In the genomic region with DNA sequence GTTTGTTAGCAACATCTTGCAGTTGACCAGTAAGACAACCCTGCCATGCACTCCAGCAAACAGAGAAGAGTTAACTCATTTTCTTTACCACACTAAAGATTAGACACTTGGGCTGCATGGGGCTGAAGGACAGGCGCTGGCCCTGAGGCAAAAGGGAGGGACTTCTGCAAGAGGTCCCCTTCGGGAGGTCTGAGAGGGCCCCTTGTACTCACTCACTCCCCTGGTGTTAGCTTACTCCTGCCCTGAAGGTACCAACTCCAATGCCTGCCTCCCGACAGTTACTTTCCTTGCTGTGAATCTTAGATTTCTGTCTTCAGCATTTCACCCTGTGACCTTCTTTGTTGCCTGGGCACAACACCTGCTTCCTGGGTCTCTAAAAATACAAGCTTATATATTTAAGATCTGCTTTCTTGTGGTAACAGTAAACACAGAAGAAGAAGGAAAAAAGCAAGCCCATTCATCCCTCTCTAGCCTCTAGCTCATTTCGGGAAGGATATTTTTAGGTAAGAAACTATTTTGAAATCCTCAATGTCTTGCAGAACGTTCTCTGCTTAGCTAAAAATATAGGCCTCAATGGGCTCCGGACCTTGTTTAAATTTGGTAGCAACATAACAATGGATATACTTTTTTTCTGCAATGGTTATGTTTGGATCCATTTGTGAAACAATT, we compare ENCODE assay signal across 17 mouse cellular contexts. TPM values are rescaled to one million over a fixed set of nuclear protein-coding genes. Genes with fewer than 3 reads are reported as not detected.
A peak's percentile ranks its signal among the peaks of the same experiment; 100 is the strongest.
DNase-seq lines count a peak whose midpoint lies in the region; ATAC-seq and TF ChIP-seq lines count a peak whose summit lies in the region.
"Had no signal": no experiment of that assay in that cellular context is flagged by ENCODE, and none has a peak within 500 bp of the region (broad histone marks: within the 10 kb centered on the region; RNA-seq: fewer than 3 reads in every experiment).

No protein-coding gene starts in this region.

- H3K27me3 ChIP-seq in heart, postnatal 0 days (ENCODE audit: control insufficient read depth, insufficient read depth, low read length), result no peaks in the 10 kb centered on the region
- H3K27me3 ChIP-seq in limb, embryonic 15.5 days, result no peaks in the 10 kb centered on the region
- no peaks in the 10 kb centered on the region for H3K27me3 ChIP-seq in limb, embryonic 10.5 days (ENCODE audit: low read depth, poor library complexity, severe bottlenecking)

- no peak for TF ChIP-seq EP300 in heart, postnatal 0 days (IDR thresholded peaks at IDR 0.05; ENCODE audit: low read depth)

- H3K9ac ChIP-seq in heart, postnatal 0 days (replicated peaks; ENCODE audit: low read depth, low read length), result no peak overlapping the region
- no peak overlapping the region for H3K9ac ChIP-seq in limb, embryonic 15.5 days

- peaks cover 28% of the 10 kb centered on the region for H3K36me3 ChIP-seq in heart, postnatal 0 days (replicated peaks; ENCODE audit: control insufficient read depth, insufficient read depth, low read length)
- H3K36me3 ChIP-seq in limb, embryonic 15.5 days, result peaks cover 40% of the 10 kb centered on the region
- peaks cover 28% of the 10 kb centered on the region for H3K36me3 ChIP-seq in limb, embryonic 10.5 days

- DNase-seq in heart, postnatal 0 days (ENCODE audit: low spot score), result no peak
- DNase-seq in heart, adult 9 months (ENCODE audit: low spot score in 2 of 2), result no peak
- DNase-seq in limb, embryonic 10.5 days (ENCODE audit: low spot score), result no peak
- no peak for DNase-seq in testis, postnatal 14 days (ENCODE audit: low spot score)
- DNase-seq: adrenal gland, postnatal 10 days; B cell, adult 2 months; cerebellum, adult 9-11 months; embryo, embryonic 11 days; kidney, adult 2 months; lung, adult 2 months; midbrain, embryonic 14.5 days; retina, postnatal 1 day had no signal

- H3K4me2 ChIP-seq in heart, postnatal 0 days (ENCODE audit: low read depth, low read length), result no peak overlapping the region
- H3K4me2 ChIP-seq in limb, embryonic 15.5 days, result no peak overlapping the region

- TF ChIP-seq POLR2A in bone marrow macrophage, adult 2 months (IDR thresholded peaks at IDR 0.05; ENCODE audit: borderline replicate concordance, low read depth, low read length), result no peak

- no peak for TF ChIP-seq CTCF in heart, postnatal 0 days (IDR thresholded peaks at IDR 0.05; ENCODE audit: low read depth)
- TF ChIP-seq CTCF in bone marrow macrophage, adult 2 months (IDR thresholded peaks at IDR 0.05; ENCODE audit: low read depth, low read length), result no peak

- H3K4me3 ChIP-seq in heart, postnatal 0 days (ENCODE audit: low read depth, low read length), result no peak overlapping the region
- H3K4me3 ChIP-seq in limb, embryonic 15.5 days, result no peak overlapping the region
- H3K4me3 ChIP-seq in limb, embryonic 10.5 days, result no peak overlapping the region
- no peak overlapping the region for H3K4me3 ChIP-seq in bone marrow macrophage, adult 2 months (ENCODE audit: insufficient read depth, low read length)
- H3K4me3 ChIP-seq: hindbrain, embryonic 10.5 days; myocyte had no signal

- H3K27ac ChIP-seq in heart, postnatal 0 days (ENCODE audit: low read depth), result peak overlapping the region; percentile 51; the same call in 1 of the 2 replicates
- peak overlapping the region; percentile 5; the same call in 1 of the 2 replicates for H3K27ac ChIP-seq in limb, embryonic 15.5 days
- no peak overlapping the region for H3K27ac ChIP-seq in limb, embryonic 10.5 days
- H3K27ac ChIP-seq in bone marrow macrophage, adult 2 months (ENCODE audit: insufficient read depth, low read depth, low read length), result peak overlapping the region; percentile 91
- H3K27ac ChIP-seq: hindbrain, embryonic 10.5 days had no signal

- WGBS in heart, postnatal 0 days, result 53% methylated on average over 6 of the region's 6 CpGs
- 54% methylated on average over 6 of the region's 6 CpGs for WGBS in limb, embryonic 15.5 days
- 80% methylated on average over 6 of the region's 6 CpGs for WGBS in limb, embryonic 10.5 days

- H3K9me3 ChIP-seq in heart, postnatal 0 days (replicated peaks; ENCODE audit: control insufficient read depth, low read length), result no peaks in the 10 kb centered on the region
- H3K9me3 ChIP-seq in limb, embryonic 15.5 days, result no peaks in the 10 kb centered on the region
- no peaks in the 10 kb centered on the region for H3K9me3 ChIP-seq in limb, embryonic 10.5 days (replicated peaks)
- H3K9me3 ChIP-seq: hindbrain, embryonic 10.5 days had no signal

- no peak for ATAC-seq in heart, postnatal 0 days (ENCODE audit: insufficient read depth, low read depth)
- ATAC-seq in limb, embryonic 15.5 days (ENCODE audit: insufficient number of reproducible peaks, low FRiP score, low TSS enrichment, low read depth), result no peak
- peak; percentile 25 for ATAC-seq in megakaryocyte progenitor cell, adult 5-6 weeks (replicated peaks; ENCODE audit: poor library complexity)

- peaks cover 11% of the 10 kb centered on the region for H3K4me1 ChIP-seq in heart, postnatal 0 days (ENCODE audit: control insufficient read depth, insufficient read depth)
- H3K4me1 ChIP-seq in limb, embryonic 15.5 days, result peaks cover 30% of the 10 kb centered on the region
- peaks cover 38% of the 10 kb centered on the region for H3K4me1 ChIP-seq in limb, embryonic 10.5 days
- peaks cover 77% of the 10 kb centered on the region for H3K4me1 ChIP-seq in bone marrow macrophage, adult 2 months (ENCODE audit: control insufficient read depth, insufficient read depth, low read length)

RNA-seq across cellular contexts. Expression of gene Tgfbr2, which starts 41.7 kb away (rescaled TPM):
- total RNA-seq in heart, postnatal 0 days (2014; rRNA removed; ENCODE audit: low replicate concordance), result 70.8 and 81.4 TPM in 2 replicates
- 15.1 and 16.0 TPM in 2 replicates for polyA plus RNA-seq in heart, postnatal 0 days (2015; fragmentation: Nextera tagmentation; extraction: Ambion mirVana)
- 65.2 and 69.0 TPM in 2 replicates for polyA plus RNA-seq in limb, embryonic 15.5 days (2015; fragmentation: Nextera tagmentation; extraction: Ambion mirVana)
- polyA plus RNA-seq in limb, embryonic 10.5 days (2016; fragmentation: Nextera tagmentation; extraction: Ambion mirVana), result 9.8 and 14.1 TPM in 2 replicates
- 62.1 and 79.7 TPM in 2 replicates for polyA plus RNA-seq in bone marrow macrophage, adult 2 months (2012; ENCODE audit: insufficient read depth, insufficient read length, missing spikeins)
- 8.2 and 8.3 TPM in 2 replicates for total RNA-seq in megakaryocyte progenitor cell, adult 5-6 weeks (2015)
- 5.9 and 6.5 TPM in 2 replicates for total RNA-seq in megakaryocyte progenitor cell, adult 5-6 weeks (2017)
